Mouse (Mus musculus): ENCODE data around the gene Pogk. TPM values are rescaled to one million over a fixed set of nuclear protein-coding genes. Genes with fewer than 3 reads are reported as not detected.

Pogk gene
- 10 to 100 TPM; 27.9 to 32.7 TPM for total RNA-seq (2021)
- long read RNA-seq, experiment 1, full-length matches to known transcripts = 2 of 4 reads
- long read RNA-seq, experiment 1, partial matches to known transcripts = 0 of 4 reads
- long read RNA-seq, experiment 1, other reads (novel, unspliced or antisense) = 2 of 4 reads
- long read RNA-seq, experiment 2, full-length matches to known transcripts = 1 of 4 reads
- long read RNA-seq, experiment 2, partial matches to known transcripts = 0 of 4 reads
- long read RNA-seq, experiment 2, other reads (novel, unspliced or antisense) = 3 of 4 reads

- peak; percentile 90 for DNase-seq
These were observed at the start of gene Pogk for GRCm38 (mm10) chr1:166409701-166410220. Gene Pogk, minus strand, starts transcription at chr1:166409863.

GRCm38 (mm10) chr1:166441992-166442391, 32.3 kb upstream of the Pogk start:
- no peak for DNase-seq

- no peak for DNase-seq
These were observed 29.8 kb upstream of the Pogk start for GRCm38 (mm10) chr1:166439426-166439825.

- no peak for DNase-seq
These were observed 20.3 kb upstream of the Pogk start for GRCm38 (mm10) chr1:166429809-166430431.

GRCm38 (mm10) chr1:166429053-166429452, 19.4 kb upstream of the Pogk start:
- DNase-seq = no peak

GRCm38 (mm10) chr1:166412266-166412665, 2.6 kb upstream of the Pogk start:
- DNase-seq = no peak

- no peak for DNase-seq
These were observed 1.9 kb upstream of the Pogk start for GRCm38 (mm10) chr1:166411541-166411940.

- peak; percentile 66 for DNase-seq
These were observed 424 bp downstream of the Pogk start for GRCm38 (mm10) chr1:166409177-166409700.

- DNase-seq = peak; percentile 42
These were observed 5.8 kb downstream of the Pogk start for GRCm38 (mm10) chr1:166403846-166404245.

GRCm38 (mm10) chr1:166402003-166402402, 7.7 kb downstream of the Pogk start:
- DNase-seq = no peak

GRCm38 (mm10) chr1:166401455-166401854, 8.2 kb downstream of the Pogk start:
- no peak for DNase-seq

GRCm38 (mm10) chr1:166396381-166396780, 13.3 kb downstream of the Pogk start:
- DNase-seq = no peak

GRCm38 (mm10) chr1:166395661-166396060, 14.0 kb downstream of the Pogk start:
- no peak for DNase-seq

- DNase-seq = no peak
These were observed 14.9 kb downstream of the Pogk start for GRCm38 (mm10) chr1:166394770-166395169.

GRCm38 (mm10) chr1:166391671-166392070, 18.0 kb downstream of the Pogk start:
- DNase-seq = no peak

- no peak for DNase-seq
These were observed 20.1 kb downstream of the Pogk start for GRCm38 (mm10) chr1:166389406-166390125.

- DNase-seq = peak; percentile 1
These were observed 21.2 kb downstream of the Pogk start for GRCm38 (mm10) chr1:166388511-166388910.

GRCm38 (mm10) chr1:166385431-166385830, 24.2 kb downstream of the Pogk start:
- DNase-seq = no peak

GRCm38 (mm10) chr1:166384614-166385013, 25.0 kb downstream of the Pogk start:
- DNase-seq = no peak

- DNase-seq = no peak
These were observed 27.0 kb downstream of the Pogk start for GRCm38 (mm10) chr1:166382626-166383025.

- DNase-seq = no peak
These were observed 27.8 kb downstream of the Pogk start for GRCm38 (mm10) chr1:166381821-166382220.

- DNase-seq = no peak
These were observed 28.3 kb downstream of the Pogk start for GRCm38 (mm10) chr1:166381336-166381735.
